Mouse (Mus musculus) cerebellum, adult 11-12 months (tissue): ENCODE data around the gene Tcf19.
A peak's percentile ranks its signal among the peaks of the same experiment; 100 is the strongest.
"Not testable (repeated sequence)": the region's sequence is repeated elsewhere in the genome, so short reads cannot be mapped to it uniquely, and the experiment has no call there.

Experiments used
- DNase-seq: peaks from one replicate; pipeline ENCODE4 v3.0.0; 2022

The Tcf19 gene

GRCm38 (mm10) chr17:35532360-35532759, 15.7 kb upstream of the Tcf19 start:
- no peak for DNase-seq

GRCm38 (mm10) chr17:35526644-35527043, 10.0 kb upstream of the Tcf19 start:
- DNase-seq = no peak

- no peak for DNase-seq
Measured at GRCm38 (mm10) chr17:35524354-35524753, 7.7 kb upstream of the Tcf19 start.

- DNase-seq = no peak
Measured at GRCm38 (mm10) chr17:35517526-35517925, 902 bp upstream of the Tcf19 start.

GRCm38 (mm10) chr17:35515911-35516640, 548 bp downstream of the Tcf19 start:
- DNase-seq = peak; percentile 34

- no peak for DNase-seq
Measured at GRCm38 (mm10) chr17:35514756-35515155, 1.9 kb downstream of the Tcf19 start.

- no peak for DNase-seq
Measured at GRCm38 (mm10) chr17:35513886-35514285, 2.7 kb downstream of the Tcf19 start.

GRCm38 (mm10) chr17:35512916-35513626, 3.6 kb downstream of the Tcf19 start:
- no peak for DNase-seq

- no peak for DNase-seq
Measured at GRCm38 (mm10) chr17:35509284-35509683, 7.3 kb downstream of the Tcf19 start.

GRCm38 (mm10) chr17:35508279-35508678, 8.3 kb downstream of the Tcf19 start:
- not testable (repeated sequence) for DNase-seq

GRCm38 (mm10) chr17:35507556-35508260, 8.9 kb downstream of the Tcf19 start:
- no peak for DNase-seq

GRCm38 (mm10) chr17:35506881-35507280, 9.7 kb downstream of the Tcf19 start:
- DNase-seq = no peak

GRCm38 (mm10) chr17:35505776-35506175, 10.8 kb downstream of the Tcf19 start, which contains the start of gene Pou5f1:
Gene Pou5f1 (plus strand): TSS chr17:35506018.
- DNase-seq = no peak

GRCm38 (mm10) chr17:35504628-35505481, 11.8 kb downstream of the Tcf19 start:
- no peak for DNase-seq

- no peak for DNase-seq
Measured at GRCm38 (mm10) chr17:35503849-35504248, 12.8 kb downstream of the Tcf19 start.

- no peak for DNase-seq
Measured at GRCm38 (mm10) chr17:35502762-35503161, 13.9 kb downstream of the Tcf19 start.

- no peak for DNase-seq
Measured at GRCm38 (mm10) chr17:35502226-35502625, 14.4 kb downstream of the Tcf19 start.

- DNase-seq = no peak
Measured at GRCm38 (mm10) chr17:35497124-35497523, 19.5 kb downstream of the Tcf19 start.

GRCm38 (mm10) chr17:35490320-35490719, 26.3 kb downstream of the Tcf19 start:
- DNase-seq = no peak

- DNase-seq = no peak
Measured at GRCm38 (mm10) chr17:35488041-35488440, 28.6 kb downstream of the Tcf19 start.

GRCm38 (mm10) chr17:35486726-35487125, 29.9 kb downstream of the Tcf19 start:
- no peak for DNase-seq

GRCm38 (mm10) chr17:35485702-35486101, 30.9 kb downstream of the Tcf19 start:
- no peak for DNase-seq

- DNase-seq = no peak
Measured at GRCm38 (mm10) chr17:35484066-35484465, 32.6 kb downstream of the Tcf19 start.
